In genomic region chr6:145046266-145046890, GRCm38 (mm10) we compare ENCODE assay signal across 12 mouse cellular contexts. TPM values are rescaled to one million over a fixed set of nuclear protein-coding genes. Genes with fewer than 3 reads are reported as not detected.
DNase-seq lines count a peak whose midpoint lies in the region; ATAC-seq and TF ChIP-seq lines count a peak whose summit lies in the region.
"Had no signal": no experiment of that assay in that cellular context is flagged by ENCODE, and none has a peak within 500 bp of the region (broad histone marks: within the 10 kb centered on the region; RNA-seq: fewer than 3 reads in every experiment).

No protein-coding gene starts in this region.

- H3K9me3 ChIP-seq in MEL (replicated peaks; ENCODE audit: insufficient read depth, low read length) = no peaks in the 10 kb centered on the region
- H3K9me3 ChIP-seq in forebrain, embryonic 12.5 days = no peaks in the 10 kb centered on the region
- no peaks in the 10 kb centered on the region for H3K9me3 ChIP-seq in limb, embryonic 14.5 days (ENCODE audit: control insufficient read depth, low read length)
- H3K9me3 ChIP-seq: heart, embryonic 15.5 days had no signal

- H3K27me3 ChIP-seq in cerebellum, adult 2 months (ENCODE audit: control insufficient read depth, insufficient read depth, low read length) = no peaks in the 10 kb centered on the region
- H3K27me3 ChIP-seq in MEL (ENCODE audit: control insufficient read depth in 1 of 2, insufficient read depth in 2 of 2, low read length in 2 of 2) = no peaks in the 10 kb centered on the region
- no peaks in the 10 kb centered on the region for H3K27me3 ChIP-seq in forebrain, embryonic 12.5 days
- peaks cover 4% of the 10 kb centered on the region; the same call in 1 of the 2 replicates for H3K27me3 ChIP-seq in limb, embryonic 14.5 days (ENCODE audit: control insufficient read depth, insufficient read depth, low read length)

- no peak overlapping the region for H3K9ac ChIP-seq in MEL (ENCODE audit: control insufficient read depth, low read depth, low read length, poor library complexity, severe bottlenecking)
- H3K9ac ChIP-seq in forebrain, embryonic 12.5 days = peak overlapping the region; percentile 70
- H3K9ac ChIP-seq in limb, embryonic 14.5 days (ENCODE audit: low read depth, low read length, severe bottlenecking) = no peak overlapping the region
- H3K9ac ChIP-seq: heart, embryonic 15.5 days; liver, embryonic 14.5 days had no signal

- TF ChIP-seq EP300 in MEL (IDR thresholded peaks at IDR 0.05; ENCODE audit: low read depth in 1 of 2, low read length in 2 of 2) = no peak

- DNase-seq in cerebellum, adult 2 months = peak; percentile 18 to 29
- no peak for DNase-seq in cerebellum, adult 11 months
- DNase-seq in MEL (ENCODE audit: low read depth, low spot score) = no peak
- DNase-seq in limb, embryonic 14.5 days (ENCODE audit: low spot score) = no peak
- DNase-seq in adrenal gland, postnatal 4 days (ENCODE audit: low spot score in 2 of 2) = no peak
- no peak for DNase-seq in testis, postnatal 10 days (ENCODE audit: low spot score)
- no peak for DNase-seq in adrenal gland, postnatal 14 days
- DNase-seq: kidney, postnatal 10 days had no signal

- WGBS in cerebellum, adult 2 months = 78% methylated on average over 13 of the region's 13 CpGs
- 67% methylated on average over 13 of the region's 13 CpGs for WGBS in forebrain, embryonic 12.5 days
- WGBS in limb, embryonic 14.5 days = 78% methylated on average over 13 of the region's 13 CpGs

- H3K79me2 ChIP-seq in MEL (ENCODE audit: control insufficient read depth, insufficient read depth, low read length, poor library complexity) = no peaks in the 10 kb centered on the region

- H3K4me2 ChIP-seq in forebrain, embryonic 12.5 days = peak overlapping the region; percentile 96
- H3K4me2 ChIP-seq in limb, embryonic 14.5 days (replicated peaks; ENCODE audit: low read depth, low read length, severe bottlenecking) = peak overlapping the region; percentile 93; the same call in 1 of the 2 replicates

- no peak for TF ChIP-seq POLR2A in cerebellum, adult 2 months (IDR thresholded peaks at IDR 0.05; ENCODE audit: borderline replicate concordance, insufficient read depth, low read length)
- no peak for TF ChIP-seq POLR2A in MEL (IDR thresholded peaks at IDR 0.05; ENCODE audit: control insufficient read depth in 1 of 2, insufficient read depth in 1 of 2, low read depth in 1 of 2, low read length in 2 of 2, poor library complexity in 1 of 2)
- no peak for TF ChIP-seq POLR2A in limb, embryonic 14.5 days (IDR thresholded peaks at IDR 0.05; ENCODE audit: borderline replicate concordance, extremely low read depth, insufficient read depth, insufficient read length)

- no peak for TF ChIP-seq CTCF in cerebellum, adult 2 months (IDR thresholded peaks at IDR 0.05; ENCODE audit: borderline replicate concordance, insufficient read depth, low read depth, low read length)
- no peak for TF ChIP-seq CTCF in MEL (IDR thresholded peaks at IDR 0.05 in 2 of 3, conservative IDR thresholded peaks at IDR 0.05 in 1 of 3; ENCODE audit: control insufficient read depth in 1 of 3, insufficient read depth in 1 of 3, low read depth in 2 of 3, low read length in 3 of 3, poor library complexity in 1 of 3, severe bottlenecking in 1 of 3)

- peaks cover 2% of the 10 kb centered on the region; the same call in 1 of the 2 replicates for H3K4me1 ChIP-seq in cerebellum, adult 2 months (ENCODE audit: control insufficient read depth, insufficient read depth, low read length)
- H3K4me1 ChIP-seq in MEL (ENCODE audit: control insufficient read depth in 1 of 2, insufficient read depth in 2 of 2, low read length in 2 of 2) = no peaks in the 10 kb centered on the region
- H3K4me1 ChIP-seq in forebrain, embryonic 12.5 days = peaks cover 50% of the 10 kb centered on the region
- peaks cover 5% of the 10 kb centered on the region; the same call in 1 of the 2 replicates for H3K4me1 ChIP-seq in limb, embryonic 14.5 days (ENCODE audit: control insufficient read depth, insufficient read depth, low read length)

- no peaks in the 10 kb centered on the region for H3K36me3 ChIP-seq in MEL (ENCODE audit: control insufficient read depth in 1 of 2, insufficient read depth in 2 of 2, low read length in 2 of 2)
- H3K36me3 ChIP-seq in forebrain, embryonic 12.5 days (replicated peaks) = no peaks in the 10 kb centered on the region
- no peaks in the 10 kb centered on the region for H3K36me3 ChIP-seq in limb, embryonic 14.5 days (ENCODE audit: control insufficient read depth, insufficient read depth, low read length)
- H3K36me3 ChIP-seq: heart, embryonic 15.5 days had no signal

- ATAC-seq in forebrain, embryonic 12.5 days (ENCODE audit: low FRiP score) = no peak
- no peak for ATAC-seq in limb, embryonic 14.5 days (ENCODE audit: low FRiP score, low read depth)

- peak overlapping the region; percentile 38; the same call in 1 of the 2 replicates for H3K27ac ChIP-seq in cerebellum, adult 2 months (ENCODE audit: insufficient read depth, low read length)
- no peak overlapping the region for H3K27ac ChIP-seq in MEL (ENCODE audit: control insufficient read depth, low read depth, low read length)
- peak overlapping the region; percentile 46; the same call in 1 of the 2 replicates for H3K27ac ChIP-seq in forebrain, embryonic 12.5 days
- H3K27ac ChIP-seq in limb, embryonic 14.5 days (replicated peaks; ENCODE audit: low read depth, low read length) = no peak overlapping the region
- H3K27ac ChIP-seq: heart, embryonic 15.5 days; liver, embryonic 14.5 days had no signal

- TF ChIP-seq RAD21 in MEL (IDR thresholded peaks at IDR 0.05; ENCODE audit: low read depth, low read length) = no peak

- H3K4me3 ChIP-seq in cerebellum, adult 2 months (replicated peaks; ENCODE audit: insufficient read depth, low read depth, low read length) = peak overlapping the region; percentile 24
- no peak overlapping the region for H3K4me3 ChIP-seq in MEL (ENCODE audit: control insufficient read depth in 1 of 2, insufficient read depth in 1 of 2, low read depth in 2 of 2, low read length in 2 of 2)
- H3K4me3 ChIP-seq in forebrain, embryonic 12.5 days (replicated peaks) = peak overlapping the region; percentile 60
- no peak overlapping the region for H3K4me3 ChIP-seq in limb, embryonic 14.5 days (replicated peaks; ENCODE audit: low read length)

TF ChIP-seq in MEL, 35 proteins besides CTCF, POLR2A, EP300 and RAD21:
- peak; percentile 27; the same call in 1 of the 2 replicates for TF ChIP-seq USF1 (IDR thresholded peaks at IDR 0.05; ENCODE audit: low read depth, low read length)
- TF ChIP-seq ETS1 (IDR thresholded peaks at IDR 0.05; ENCODE audit: low read depth, low read length) = no peak
- TF ChIP-seq RCOR1 (IDR thresholded peaks at IDR 0.05; ENCODE audit: low read depth, low read length) = no peak

RNA-seq across cellular contexts. Expression of gene Bcat1, which starts 29.6 kb away (rescaled TPM):
- 42.5 and 53.7 TPM in 2 replicates for polyA plus RNA-seq in cerebellum, adult 2 months (2012; rRNA removed)
- not detected in 2 replicates for total RNA-seq in MEL (2012; rRNA removed)
- not detected for polyA plus RNA-seq in MEL (2012; ENCODE audit: insufficient read depth in 1 of 2, insufficient read length in 2 of 2, low read depth in 1 of 2, low replicate concordance in 2 of 2, missing spikeins in 1 of 2)
- 98.9 and 105 TPM in 2 replicates for polyA plus RNA-seq in forebrain, embryonic 12.5 days (2016; fragmentation: Nextera tagmentation; extraction: Ambion mirVana)
- polyA plus RNA-seq in limb, embryonic 14.5 days (2012; rRNA removed) = 10.9 and 11.6 TPM in 2 replicates
- 30.4 and 34.0 TPM in 2 replicates for polyA plus RNA-seq in limb, embryonic 14.5 days (2014; fragmentation: Nextera tagmentation; extraction: Ambion mirVana)
- 10 to 100 TPM in 1 of 2 experiments, 1 to 10 TPM in 1; 8.9 to 10.4 TPM for total RNA-seq in adrenal gland, postnatal 4 days (2021)
- total RNA-seq in adrenal gland, postnatal 14 days (2021) = 5.9 and 8.0 TPM in 2 replicates
- total RNA-seq: monocyte, adult 5-6 weeks had no signal

Comparison
In these comparisons a context has a peak if more than half of its experiments do, and no peak if none do; other contexts are left out.
1. DNase-seq: peak in cerebellum, adult 2 months (2 of 2); none in cerebellum, adult 11 months (single experiment), MEL (single experiment), limb, embryonic 14.5 days (single experiment), adrenal gland, postnatal 4 days (0 of 2), testis, postnatal 10 days (single experiment) and adrenal gland, postnatal 14 days (single experiment).
2. H3K27ac ChIP-seq: peak in cerebellum, adult 2 months (single experiment) and forebrain, embryonic 12.5 days (single experiment); none in MEL (single experiment) and limb, embryonic 14.5 days (single experiment).
3. H3K4me3 ChIP-seq: peak in cerebellum, adult 2 months (single experiment) and forebrain, embryonic 12.5 days (single experiment); none in MEL (0 of 2) and limb, embryonic 14.5 days (single experiment).
4. RNA of gene Bcat1, which starts 29.6 kb away (polyA plus RNA-seq): 98.9 to 105 TPM in forebrain, embryonic 12.5 days, 42.5 to 53.7 TPM in cerebellum, adult 2 months and 10.9 to 34.0 TPM in limb, embryonic 14.5 days; not detected in MEL; every median in the first group is over 10 times any median in the second.